Mouse (Mus musculus): ENCODE results near the gene Gm10318. TPM values are rescaled to one million over a fixed set of nuclear protein-coding genes. Genes with fewer than 3 reads are reported as not detected.

Gm10318 gene
- not detected for polyA plus RNA-seq (2014; fragmentation: Illumina TruSeq; extraction: RNeasy Lipid Tissue Mini Kit (QIAGEN cat#74804); ENCODE audit: low read depth, low replicate concordance)

DNA sequence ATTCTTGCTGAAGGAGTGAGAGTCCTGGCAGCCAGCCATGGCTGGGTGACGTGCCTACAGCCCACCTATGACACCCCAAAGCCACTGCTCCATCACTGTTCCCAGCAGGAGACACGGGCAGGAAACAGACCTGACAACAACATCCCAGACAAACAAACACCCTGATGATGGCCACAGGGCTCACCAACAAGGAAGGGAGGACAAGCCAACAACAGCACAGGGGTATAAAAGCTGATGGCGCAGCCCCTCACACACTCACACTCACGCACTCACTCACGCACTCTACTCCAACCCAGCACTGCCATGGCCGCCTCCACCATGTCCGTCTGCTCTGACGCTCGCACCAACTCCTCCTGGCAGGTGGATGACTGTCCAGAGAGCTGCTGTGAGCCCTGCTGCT, at the start of gene Gm10318:
Gene Gm10318, plus strand, starts transcription at position 301 of the 400 bp plus-strand sequence.

DNA sequence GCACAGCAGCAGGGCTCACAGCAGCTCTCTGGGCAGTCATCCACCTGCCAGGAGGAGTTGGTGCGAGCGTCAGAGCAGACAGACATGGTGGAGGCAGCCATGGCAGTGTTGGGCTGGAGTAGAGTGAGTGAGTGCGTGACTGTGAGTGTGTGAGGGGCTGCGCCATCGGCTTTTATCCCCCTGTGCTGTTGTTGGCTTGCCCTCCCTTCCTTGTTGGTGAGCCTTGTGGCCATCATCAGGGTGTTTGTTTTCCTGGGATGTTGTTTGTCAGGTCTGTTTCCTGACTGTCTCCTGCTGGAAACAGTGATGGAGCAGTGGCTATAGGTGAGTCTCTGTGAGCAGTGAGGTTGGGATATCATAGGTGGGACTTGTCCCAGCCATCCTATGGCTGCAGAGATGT, 40.9 kb upstream of the Gm10318 start, which contains the start of gene Gm9507:
Gene Gm9507, minus strand, starts transcription at position 101 of the 400 bp plus-strand sequence.

DNA sequence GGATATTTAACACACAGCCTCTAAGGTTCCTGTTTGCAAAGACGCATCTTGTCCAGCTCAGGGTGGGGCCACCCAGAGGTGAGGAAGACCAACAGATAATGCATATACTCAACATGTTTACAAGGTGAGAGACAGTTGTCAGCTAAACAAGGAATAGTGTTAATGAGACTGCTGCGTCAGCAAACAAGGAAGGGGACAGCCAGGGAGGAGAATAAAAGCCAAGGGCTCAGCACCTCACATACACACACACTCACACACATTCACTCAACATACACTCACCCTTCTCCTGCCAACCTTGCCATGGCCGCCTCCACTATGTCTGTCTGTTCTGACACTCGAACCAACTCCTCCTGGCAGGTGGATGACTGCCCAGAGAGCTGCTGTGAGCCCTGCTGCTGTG, 38.3 kb upstream of the Gm10318 start, which contains the start of gene Gm2696:
Gene Gm2696, plus strand, starts transcription at position 301 of the 400 bp plus-strand sequence.

DNA sequence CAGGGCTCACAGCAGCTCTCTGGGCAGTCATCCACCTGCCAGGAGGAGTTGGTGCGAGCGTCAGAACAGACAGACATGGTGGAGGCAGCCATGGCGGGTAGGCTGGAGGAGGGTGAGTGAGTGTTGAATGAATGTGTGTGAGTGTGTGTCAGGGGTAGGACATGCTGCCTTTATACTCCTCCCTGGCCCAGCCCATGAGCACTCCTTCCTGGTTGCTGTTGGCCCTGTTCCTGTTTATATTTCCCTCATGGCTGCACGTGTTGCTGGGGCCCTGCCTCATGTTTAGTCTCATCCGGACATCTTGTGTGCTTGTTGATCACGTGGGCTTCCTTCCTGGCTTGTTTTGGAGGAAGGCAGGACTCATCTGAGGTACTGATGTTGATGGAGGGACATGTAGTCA, 25.7 kb upstream of the Gm10318 start, which contains the start of gene Krtap10-4:
Gene Krtap10-4, minus strand, starts transcription at position 145 of the 400 bp plus-strand sequence.

DNA sequence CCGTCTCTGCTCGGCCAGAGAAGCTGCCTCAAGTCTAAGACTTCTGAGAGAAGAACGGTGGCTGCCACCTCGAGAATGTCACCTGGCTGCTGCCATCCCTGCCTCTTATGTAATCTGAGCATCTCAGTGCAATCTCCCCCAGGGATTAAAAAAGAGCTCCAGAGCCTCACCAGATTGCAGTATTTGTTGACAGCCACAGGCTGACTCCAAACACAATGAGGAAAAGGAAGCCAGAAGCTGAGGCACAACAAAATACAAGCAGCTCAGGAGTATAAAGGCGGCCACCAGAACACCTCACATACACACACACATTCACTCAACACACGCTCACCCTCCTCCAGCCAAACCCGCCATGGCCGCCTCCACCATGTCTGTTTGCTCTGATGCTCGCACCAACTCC, 17.0 kb upstream of the Gm10318 start, which contains the start of gene Krtap10-10:
Gene Krtap10-10, plus strand, starts transcription at position 301 of the 400 bp plus-strand sequence.

DNA sequence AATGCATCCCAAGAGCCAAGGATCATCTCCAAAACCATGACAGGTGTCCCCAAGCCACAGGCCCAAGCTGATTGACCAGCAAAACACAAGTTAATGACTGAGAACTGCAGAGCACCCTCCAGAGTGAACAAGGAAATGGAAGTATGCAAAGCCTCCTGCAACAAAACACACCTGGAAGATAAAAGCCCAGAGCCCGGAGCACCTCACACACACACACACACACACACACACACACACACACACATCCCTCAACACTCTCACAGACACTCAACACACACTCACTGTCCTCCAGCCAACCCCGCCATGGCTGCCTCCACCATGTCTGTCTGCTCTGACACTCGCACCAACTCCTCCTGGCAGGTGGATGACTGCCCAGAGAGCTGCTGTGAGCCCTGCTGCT, 6.2 kb upstream of the Gm10318 start, which contains the start of gene Gm36176:
Gene Gm36176, plus strand, starts transcription at position 301 of the 400 bp plus-strand sequence.

DNA sequence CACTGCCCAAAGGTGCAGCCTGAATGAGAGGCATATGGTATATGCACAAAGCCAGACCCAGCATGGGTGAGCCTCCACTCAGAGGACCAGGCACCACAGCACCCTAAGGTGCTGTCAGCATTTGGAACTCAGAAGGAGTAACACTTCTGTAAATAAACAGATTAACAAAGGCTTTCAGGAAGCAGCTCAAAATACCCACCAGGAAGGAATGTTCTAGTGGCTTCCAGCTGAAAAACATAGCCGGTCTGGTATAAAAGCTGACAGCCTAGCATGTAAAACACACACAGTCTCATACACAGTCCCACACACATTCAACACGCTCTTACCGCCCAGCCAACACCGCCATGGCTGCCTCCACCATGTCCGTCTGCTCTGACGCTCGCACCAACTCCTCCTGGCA, 9.0 kb downstream of the Gm10318 start, which contains the start of gene Gm3285:
Gene Gm3285, plus strand, starts transcription at position 301 of the 400 bp plus-strand sequence.

DNA sequence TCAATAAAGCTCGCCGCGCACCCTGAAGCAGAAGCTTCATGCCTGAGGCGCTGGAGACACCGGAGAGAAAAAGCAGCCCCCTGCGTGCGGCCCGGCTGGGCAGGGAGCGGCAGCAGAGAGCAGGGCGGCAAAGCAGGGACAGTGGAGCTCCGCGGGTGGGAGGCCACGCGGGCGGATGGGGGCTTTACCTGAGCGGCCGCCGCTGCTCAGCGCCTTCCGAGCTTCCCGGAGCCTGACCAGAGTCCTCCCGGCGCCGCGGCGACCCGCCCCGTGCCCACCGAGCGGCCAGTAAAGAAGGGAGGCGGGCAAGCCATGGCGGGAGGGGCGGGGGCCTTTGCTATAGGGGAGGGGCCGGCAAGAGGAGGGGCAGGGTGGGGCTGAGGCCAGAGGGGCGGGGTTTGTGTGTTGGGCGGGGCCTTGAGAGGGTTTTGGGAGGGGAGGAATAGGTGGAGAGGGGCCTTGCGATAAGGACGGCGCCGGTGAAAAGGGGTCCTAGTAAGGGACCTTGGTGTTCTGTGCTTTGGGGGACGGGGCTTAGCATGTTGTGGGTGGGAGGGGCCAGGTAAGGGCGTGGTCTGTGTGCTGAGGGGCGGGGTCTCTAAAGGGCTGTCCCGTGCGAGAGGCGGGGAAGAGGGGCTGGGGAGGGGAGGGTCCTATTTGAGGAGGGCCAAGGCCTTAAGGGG, 49.7 kb downstream of the Gm10318 start, which contains the start of gene Lrrc3:
Gene Lrrc3, minus strand, starts transcription at position 326 of the 683 bp plus-strand sequence.

Other genes with a start within 250 kb of the Gm10318 start
- gene Sumo3, start 246.8 kb upstream of the Gm10318 start, polyA plus RNA-seq (2014; fragmentation: Illumina TruSeq; extraction: RNeasy Lipid Tissue Mini Kit (QIAGEN cat#74804); ENCODE audit: low read depth, low replicate concordance): 138 TPM
- gene Gm49325, start 246.7 kb upstream of the Gm10318 start, polyA plus RNA-seq (2014; fragmentation: Illumina TruSeq; extraction: RNeasy Lipid Tissue Mini Kit (QIAGEN cat#74804); ENCODE audit: low read depth, low replicate concordance): 3.7 TPM
- 41.8 TPM for gene Ube2g2, start 230.6 kb upstream of the Gm10318 start, polyA plus RNA-seq (2014; fragmentation: Illumina TruSeq; extraction: RNeasy Lipid Tissue Mini Kit (QIAGEN cat#74804); ENCODE audit: low read depth, low replicate concordance)
- 0.27 TPM for gene Tspear, start 166.3 kb upstream of the Gm10318 start, polyA plus RNA-seq (2014; fragmentation: Illumina TruSeq; extraction: RNeasy Lipid Tissue Mini Kit (QIAGEN cat#74804); ENCODE audit: low read depth, low replicate concordance)
- gene Gm19402, start 162.1 kb upstream of the Gm10318 start, polyA plus RNA-seq (2014; fragmentation: Illumina TruSeq; extraction: RNeasy Lipid Tissue Mini Kit (QIAGEN cat#74804); ENCODE audit: low read depth, low replicate concordance): not detected
- gene Gm9508, start 155.6 kb upstream of the Gm10318 start, polyA plus RNA-seq (2014; fragmentation: Illumina TruSeq; extraction: RNeasy Lipid Tissue Mini Kit (QIAGEN cat#74804); ENCODE audit: low read depth, low replicate concordance): not detected
- gene Gm10272, start 146.2 kb upstream of the Gm10318 start, polyA plus RNA-seq (2014; fragmentation: Illumina TruSeq; extraction: RNeasy Lipid Tissue Mini Kit (QIAGEN cat#74804); ENCODE audit: low read depth, low replicate concordance): not detected
- not detected for gene Gm10024, start 141.4 kb upstream of the Gm10318 start, polyA plus RNA-seq (2014; fragmentation: Illumina TruSeq; extraction: RNeasy Lipid Tissue Mini Kit (QIAGEN cat#74804); ENCODE audit: low read depth, low replicate concordance)
- not detected for gene Gm10142, start 137.1 kb upstream of the Gm10318 start, polyA plus RNA-seq (2014; fragmentation: Illumina TruSeq; extraction: RNeasy Lipid Tissue Mini Kit (QIAGEN cat#74804); ENCODE audit: low read depth, low replicate concordance)
- gene Krtap12-1, start 132.3 kb upstream of the Gm10318 start, polyA plus RNA-seq (2014; fragmentation: Illumina TruSeq; extraction: RNeasy Lipid Tissue Mini Kit (QIAGEN cat#74804); ENCODE audit: low read depth, low replicate concordance): not detected
- gene Gm10100, start 126.4 kb upstream of the Gm10318 start, polyA plus RNA-seq (2014; fragmentation: Illumina TruSeq; extraction: RNeasy Lipid Tissue Mini Kit (QIAGEN cat#74804); ENCODE audit: low read depth, low replicate concordance): not detected
- gene Gm18596, start 110.2 kb upstream of the Gm10318 start, polyA plus RNA-seq (2014; fragmentation: Illumina TruSeq; extraction: RNeasy Lipid Tissue Mini Kit (QIAGEN cat#74804); ENCODE audit: low read depth, low replicate concordance): not detected
- gene Gm9736, start 101.5 kb upstream of the Gm10318 start, polyA plus RNA-seq (2014; fragmentation: Illumina TruSeq; extraction: RNeasy Lipid Tissue Mini Kit (QIAGEN cat#74804); ENCODE audit: low read depth, low replicate concordance): not detected
- not detected for gene Gm3233, start 93.2 kb upstream of the Gm10318 start, polyA plus RNA-seq (2014; fragmentation: Illumina TruSeq; extraction: RNeasy Lipid Tissue Mini Kit (QIAGEN cat#74804); ENCODE audit: low read depth, low replicate concordance)
- not detected for gene Gm3238, start 81.5 kb upstream of the Gm10318 start, polyA plus RNA-seq (2014; fragmentation: Illumina TruSeq; extraction: RNeasy Lipid Tissue Mini Kit (QIAGEN cat#74804); ENCODE audit: low read depth, low replicate concordance)
- not detected for gene Gm7138, start 75.9 kb upstream of the Gm10318 start, polyA plus RNA-seq (2014; fragmentation: Illumina TruSeq; extraction: RNeasy Lipid Tissue Mini Kit (QIAGEN cat#74804); ENCODE audit: low read depth, low replicate concordance)
- gene Gm3250, start 70.3 kb upstream of the Gm10318 start, polyA plus RNA-seq (2014; fragmentation: Illumina TruSeq; extraction: RNeasy Lipid Tissue Mini Kit (QIAGEN cat#74804); ENCODE audit: low read depth, low replicate concordance): not detected
- gene Gm7137, start 64.7 kb upstream of the Gm10318 start, polyA plus RNA-seq (2014; fragmentation: Illumina TruSeq; extraction: RNeasy Lipid Tissue Mini Kit (QIAGEN cat#74804); ENCODE audit: low read depth, low replicate concordance): not detected
- gene Gm9639, start 57.8 kb upstream of the Gm10318 start, polyA plus RNA-seq (2014; fragmentation: Illumina TruSeq; extraction: RNeasy Lipid Tissue Mini Kit (QIAGEN cat#74804); ENCODE audit: low read depth, low replicate concordance): not detected
- gene Gm19668, start 53.7 kb upstream of the Gm10318 start, polyA plus RNA-seq (2014; fragmentation: Illumina TruSeq; extraction: RNeasy Lipid Tissue Mini Kit (QIAGEN cat#74804); ENCODE audit: low read depth, low replicate concordance): not detected
- not detected for gene Gm9507, start 41.0 kb upstream of the Gm10318 start, polyA plus RNA-seq (2014; fragmentation: Illumina TruSeq; extraction: RNeasy Lipid Tissue Mini Kit (QIAGEN cat#74804); ENCODE audit: low read depth, low replicate concordance)
- gene Gm2696, start 38.2 kb upstream of the Gm10318 start, polyA plus RNA-seq (2014; fragmentation: Illumina TruSeq; extraction: RNeasy Lipid Tissue Mini Kit (QIAGEN cat#74804); ENCODE audit: low read depth, low replicate concordance): not detected
- not detected for gene Krtap10-4, start 25.8 kb upstream of the Gm10318 start, polyA plus RNA-seq (2014; fragmentation: Illumina TruSeq; extraction: RNeasy Lipid Tissue Mini Kit (QIAGEN cat#74804); ENCODE audit: low read depth, low replicate concordance)
- gene Krtap10-10, start 16.9 kb upstream of the Gm10318 start, polyA plus RNA-seq (2014; fragmentation: Illumina TruSeq; extraction: RNeasy Lipid Tissue Mini Kit (QIAGEN cat#74804); ENCODE audit: low read depth, low replicate concordance): not detected
- gene Gm36176, start 6.1 kb upstream of the Gm10318 start, polyA plus RNA-seq (2014; fragmentation: Illumina TruSeq; extraction: RNeasy Lipid Tissue Mini Kit (QIAGEN cat#74804); ENCODE audit: low read depth, low replicate concordance): not detected
- not detected for gene Gm3285, start 9.1 kb downstream of the Gm10318 start, polyA plus RNA-seq (2014; fragmentation: Illumina TruSeq; extraction: RNeasy Lipid Tissue Mini Kit (QIAGEN cat#74804); ENCODE audit: low read depth, low replicate concordance)
- gene Lrrc3, start 49.7 kb downstream of the Gm10318 start, polyA plus RNA-seq (2014; fragmentation: Illumina TruSeq; extraction: RNeasy Lipid Tissue Mini Kit (QIAGEN cat#74804); ENCODE audit: low read depth, low replicate concordance): 3.8 TPM
- 1.5 TPM for gene Trpm2, start 117.7 kb downstream of the Gm10318 start, polyA plus RNA-seq (2014; fragmentation: Illumina TruSeq; extraction: RNeasy Lipid Tissue Mini Kit (QIAGEN cat#74804); ENCODE audit: low read depth, low replicate concordance)
- 20.0 TPM for gene 1810043G02Rik, start 125.7 kb downstream of the Gm10318 start, polyA plus RNA-seq (2014; fragmentation: Illumina TruSeq; extraction: RNeasy Lipid Tissue Mini Kit (QIAGEN cat#74804); ENCODE audit: low read depth, low replicate concordance)
- 61.7 TPM for gene Pfkl, start 157.2 kb downstream of the Gm10318 start, polyA plus RNA-seq (2014; fragmentation: Illumina TruSeq; extraction: RNeasy Lipid Tissue Mini Kit (QIAGEN cat#74804); ENCODE audit: low read depth, low replicate concordance)
- gene Dnmt3l, start 189.1 kb downstream of the Gm10318 start, polyA plus RNA-seq (2014; fragmentation: Illumina TruSeq; extraction: RNeasy Lipid Tissue Mini Kit (QIAGEN cat#74804); ENCODE audit: low read depth, low replicate concordance): 0.87 TPM
- 0.69 TPM for gene Aire, start 190.8 kb downstream of the Gm10318 start, polyA plus RNA-seq (2014; fragmentation: Illumina TruSeq; extraction: RNeasy Lipid Tissue Mini Kit (QIAGEN cat#74804); ENCODE audit: low read depth, low replicate concordance)
- gene Icosl, start 216.4 kb downstream of the Gm10318 start, polyA plus RNA-seq (2014; fragmentation: Illumina TruSeq; extraction: RNeasy Lipid Tissue Mini Kit (QIAGEN cat#74804); ENCODE audit: low read depth, low replicate concordance): 24.8 TPM

Data from adipose tissue, adult 10 weeks (tissue).